Mouse (Mus musculus) CD4-positive, CD25-positive, alpha-beta regulatory T cell (primary cell): ENCODE data around the gene Wfdc3. TPM values are rescaled to one million over a fixed set of nuclear protein-coding genes. Genes with fewer than 3 reads are reported as not detected.

Experiments
- polyA plus RNA-seq: library from polyadenylated mRNA; unstranded; fragments of 100-300 nt; shearing (Covaris generic); gene quantifications from one replicate; pipeline ENCODE4 v1.2.1, GENCODE M21; 2017

The Wfdc3 gene
- polyA plus RNA-seq: 0.11 TPM

DNA sequence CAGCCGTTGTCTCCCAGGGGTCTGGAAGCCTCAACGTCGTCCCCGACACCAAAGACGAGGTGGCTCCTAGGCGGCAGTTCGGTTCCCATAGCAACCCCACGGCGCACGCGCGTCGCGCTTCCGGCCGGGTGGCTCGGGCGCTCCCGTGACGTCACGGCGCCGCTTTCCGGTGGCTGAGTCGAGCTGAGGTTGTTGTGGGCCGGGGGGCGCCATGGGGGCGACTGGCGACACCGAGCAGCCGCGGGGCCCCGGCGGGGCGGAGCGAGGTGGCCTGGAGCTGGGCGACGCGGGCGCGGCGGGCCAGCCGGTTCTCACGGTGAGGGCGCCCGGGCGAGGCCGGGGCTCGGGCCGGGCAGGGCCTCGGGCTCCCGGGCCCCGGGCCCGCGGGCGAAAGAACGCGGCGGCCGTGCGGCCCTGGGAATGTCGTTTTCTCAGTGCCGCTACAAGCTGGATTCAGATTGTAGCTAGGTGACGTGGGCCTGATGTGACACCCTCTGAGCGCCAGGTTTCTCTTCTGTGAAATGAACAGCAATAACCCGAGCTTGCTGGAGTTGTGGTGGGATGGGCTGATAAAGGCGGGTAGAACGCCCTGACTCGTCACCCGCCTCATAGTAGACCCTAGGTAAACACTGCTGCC, at the start of gene Wfdc3, which contains the start of gene Dnttip1:
Gene Wfdc3, minus strand, starts transcription at position 89 of the 637 bp plus-strand sequence.
Gene Dnttip1, plus strand, starts transcription at position 141 of the 637 bp plus-strand sequence.

DNA sequence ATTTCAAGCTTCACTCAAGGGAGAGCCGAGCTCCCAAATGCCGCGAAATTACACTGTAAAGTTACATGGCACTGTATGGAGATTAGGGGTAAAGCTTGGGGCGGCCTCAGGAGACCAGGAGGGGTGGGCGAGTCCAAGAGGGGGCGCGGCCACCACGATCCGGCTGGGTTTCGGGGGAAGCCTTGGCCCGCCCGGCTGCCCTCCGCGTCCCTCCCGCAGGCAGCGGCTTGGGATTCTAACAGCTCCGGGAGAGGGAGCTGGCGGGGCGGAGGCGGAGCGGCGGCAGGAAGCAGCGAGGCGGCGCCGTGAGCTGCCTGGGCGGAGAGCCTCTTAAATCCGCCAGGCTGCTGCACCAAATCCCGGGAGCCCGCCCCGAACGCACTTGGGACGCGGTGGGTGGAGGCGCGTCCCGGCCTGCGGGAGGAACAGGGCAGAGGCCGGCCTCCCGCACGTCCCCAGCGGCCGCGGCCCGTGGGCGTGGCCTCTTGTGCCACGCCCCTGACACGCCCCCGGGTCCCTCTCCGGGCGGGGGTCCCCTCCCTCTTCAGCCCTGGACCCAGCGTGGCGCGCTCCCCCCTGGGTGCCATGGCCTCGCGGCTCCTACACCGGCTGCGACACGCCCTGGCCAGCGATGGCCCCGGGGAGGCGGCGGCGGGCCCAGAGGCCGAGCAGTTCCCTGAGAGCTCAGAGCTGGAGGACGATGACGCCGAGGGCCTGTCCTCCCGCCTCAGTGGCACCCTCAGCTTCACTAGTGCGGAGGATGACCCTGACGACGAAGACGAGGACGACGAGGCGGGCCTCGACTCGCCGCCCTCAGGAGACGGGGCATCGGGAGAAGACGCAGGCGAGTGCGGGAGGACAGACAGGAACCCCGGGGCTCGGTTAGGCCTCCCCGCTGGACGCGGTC, 40.0 kb upstream of the Wfdc3 start, which contains the start of gene Snx21:
Gene Snx21, plus strand, starts transcription at position 343 of the 907 bp plus-strand sequence.

DNA sequence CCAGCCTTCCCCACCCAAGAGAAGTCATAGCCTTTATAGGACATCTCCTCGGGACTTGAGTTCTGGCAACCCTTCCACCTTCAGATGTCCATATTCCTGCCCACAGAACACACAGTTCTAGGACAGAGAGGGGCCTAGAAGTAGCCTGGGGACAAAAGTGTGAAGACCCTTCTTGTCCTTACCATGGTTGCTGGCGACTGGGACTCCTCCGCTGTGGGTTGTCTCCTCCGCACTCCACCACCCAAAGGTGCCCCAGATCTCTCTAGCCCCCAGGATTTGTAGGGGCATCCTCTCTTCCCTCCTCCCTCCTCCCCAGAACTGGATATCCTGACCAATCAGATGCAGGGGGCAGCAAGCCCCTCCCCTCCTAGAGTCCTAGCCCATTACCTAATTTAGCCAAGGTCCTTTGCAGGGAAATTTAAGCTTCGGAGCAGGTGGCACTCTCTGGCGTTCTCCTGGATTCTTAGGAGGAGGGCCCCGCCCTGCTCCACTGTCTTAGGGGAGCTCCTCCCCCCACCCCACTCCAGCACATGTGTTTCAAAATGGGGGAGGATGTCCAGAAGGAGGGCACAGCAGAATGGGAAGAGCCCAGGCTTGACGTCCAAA, 33.9 kb upstream of the Wfdc3 start, which contains the start of gene Tnnc2:
Gene Tnnc2, minus strand, starts transcription at position 487 of the 606 bp plus-strand sequence.

DNA sequence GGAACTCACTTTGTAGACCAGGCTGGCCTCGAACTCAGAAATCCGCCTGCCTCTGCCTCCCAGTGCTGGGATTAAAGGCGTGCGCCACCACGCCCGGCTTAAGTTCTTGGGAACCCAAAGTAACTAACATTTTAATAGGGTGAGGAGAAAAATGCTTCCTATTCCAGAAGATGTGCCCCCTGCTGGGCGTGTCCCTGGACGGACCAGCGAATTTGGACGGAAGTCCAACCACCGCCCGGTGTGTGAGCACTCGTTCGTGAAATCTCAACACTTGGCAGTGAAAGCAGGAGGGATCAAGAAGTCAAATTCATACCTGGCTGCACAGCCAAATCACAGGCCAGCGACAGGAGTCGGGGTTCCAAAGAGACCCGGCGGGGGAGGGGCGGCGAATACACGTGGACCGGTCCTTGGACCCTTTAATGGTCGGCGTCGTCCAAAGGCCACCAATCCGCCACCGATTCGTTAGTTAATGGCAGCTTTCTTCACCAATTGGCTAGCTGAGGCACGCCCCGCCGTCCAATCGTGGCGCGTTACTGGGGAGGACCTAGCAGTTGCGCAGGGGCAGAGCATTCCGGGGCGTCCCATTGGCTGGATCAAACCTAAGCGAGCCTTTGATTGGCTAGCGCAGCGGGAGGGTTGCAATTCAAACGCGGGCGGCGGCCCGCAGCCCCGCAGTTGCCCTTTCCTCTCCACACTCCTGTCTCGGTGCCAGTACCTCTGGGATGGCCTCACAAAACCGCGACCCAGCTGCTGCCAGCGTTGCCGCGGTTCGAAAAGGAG, 23.7 kb upstream of the Wfdc3 start, which contains the start of gene Ube2c:
Gene Ube2c, plus strand, starts transcription at position 641 of the 780 bp plus-strand sequence.

DNA sequence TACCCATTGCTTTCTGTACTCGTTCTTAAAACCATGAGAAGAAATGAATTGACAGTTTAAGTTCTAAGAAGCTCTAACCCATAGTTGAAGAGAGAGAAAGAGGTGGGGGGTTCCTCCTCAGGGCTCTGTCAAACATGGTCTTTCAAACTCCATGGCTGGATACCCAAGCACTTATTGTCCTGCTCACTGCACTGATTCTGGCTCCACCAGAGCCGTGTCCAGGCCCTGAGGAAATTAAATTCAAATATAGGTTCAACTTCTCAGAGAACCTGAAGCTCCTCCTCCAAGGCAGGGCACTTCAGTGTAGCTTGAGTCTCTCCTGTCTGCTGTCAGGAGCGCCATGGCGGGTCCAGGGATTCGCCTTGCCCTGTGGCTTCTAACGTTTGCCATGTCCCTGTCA, 30.7 kb downstream of the Wfdc3 start, which contains the start of gene Spint5:
Gene Spint5, plus strand, starts transcription at position 301 of the 400 bp plus-strand sequence.

DNA sequence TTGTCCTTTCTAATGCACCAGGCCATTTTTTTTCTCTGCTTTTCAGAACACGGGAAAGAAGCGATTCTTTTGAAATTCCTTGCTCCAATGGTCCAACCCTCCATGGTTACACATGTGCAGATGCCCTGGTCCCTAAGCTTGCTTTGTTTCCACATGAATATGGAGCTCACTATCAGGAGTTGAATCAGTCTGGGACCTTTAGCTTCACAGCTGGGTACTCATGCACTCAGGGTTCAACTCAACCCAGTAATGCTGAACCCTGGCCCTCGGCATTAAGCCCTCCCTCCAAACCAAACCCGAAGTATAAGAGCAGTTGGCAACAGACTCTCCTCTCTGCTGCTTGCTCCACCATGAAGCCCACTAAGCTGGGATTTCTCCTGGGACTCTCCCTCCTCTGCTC, 47.5 kb downstream of the Wfdc3 start, which contains the start of gene Spint4:
Gene Spint4, plus strand, starts transcription at position 301 of the 400 bp plus-strand sequence.

DNA sequence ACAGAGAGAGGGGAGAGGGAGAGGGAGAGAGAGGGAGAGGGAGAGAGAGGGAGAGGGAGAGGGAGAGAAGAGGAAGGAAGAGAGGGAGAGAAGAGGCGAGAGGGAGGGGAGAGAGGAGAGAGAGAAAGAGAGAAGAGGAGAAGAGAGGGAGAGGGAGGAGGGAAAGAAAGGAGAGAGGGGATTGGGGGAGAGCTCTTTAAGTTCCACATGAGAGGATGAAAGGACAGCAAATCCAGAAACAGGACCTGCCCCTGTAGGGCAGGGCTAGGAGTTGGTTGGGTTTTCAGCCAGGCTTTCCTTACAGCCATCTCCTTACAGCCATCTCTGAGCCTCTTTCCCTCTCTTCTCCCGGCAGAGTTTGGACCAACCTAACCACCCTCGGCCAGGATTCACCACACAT, 60.9 kb downstream of the Wfdc3 start, which contains the start of gene Wfdc13:
Gene Wfdc13, plus strand, starts transcription at position 301 of the 400 bp plus-strand sequence.

Other genes with a start within 250 kb of the Wfdc3 start
- gene Pigt, start 248.4 kb downstream of the Wfdc3 start, polyA plus RNA-seq: 34.1 TPM
- 6.7 TPM for gene Wfdc2, start 183.5 kb downstream of the Wfdc3 start, polyA plus RNA-seq
- gene Spint3, start 172.5 kb downstream of the Wfdc3 start, polyA plus RNA-seq: not detected
- not detected for gene Wfdc6a, start 160.5 kb downstream of the Wfdc3 start, polyA plus RNA-seq
- gene Eppin, start 152.3 kb downstream of the Wfdc3 start, polyA plus RNA-seq: not detected
- not detected for gene Wfdc6b, start 132.4 kb downstream of the Wfdc3 start, polyA plus RNA-seq
- gene Wfdc8, start 132.3 kb downstream of the Wfdc3 start, polyA plus RNA-seq: not detected
- gene Wfdc16, start 107.1 kb downstream of the Wfdc3 start, polyA plus RNA-seq: not detected
- not detected for gene Wfdc10, start 89.9 kb downstream of the Wfdc3 start, polyA plus RNA-seq
- not detected for gene Wfdc9, start 89.3 kb downstream of the Wfdc3 start, polyA plus RNA-seq
- not detected for gene Wfdc11, start 71.8 kb downstream of the Wfdc3 start, polyA plus RNA-seq
- gene Wfdc13, start 60.8 kb downstream of the Wfdc3 start, polyA plus RNA-seq: not detected
- gene Spint4, start 47.4 kb downstream of the Wfdc3 start, polyA plus RNA-seq: not detected
- gene Spint5, start 30.6 kb downstream of the Wfdc3 start, polyA plus RNA-seq: not detected
- 67.0 TPM for gene Dnttip1, start 52 bp upstream of the Wfdc3 start, polyA plus RNA-seq
- 4.3 TPM for gene Ube2c, start 24.0 kb upstream of the Wfdc3 start, polyA plus RNA-seq
- not detected for gene Tnnc2, start 34.0 kb upstream of the Wfdc3 start, polyA plus RNA-seq
- gene Snx21, start 39.9 kb upstream of the Wfdc3 start, polyA plus RNA-seq: 5.7 TPM
- gene Acot8, start 59.0 kb upstream of the Wfdc3 start, polyA plus RNA-seq: 39.1 TPM
- gene Zswim3, start 59.2 kb upstream of the Wfdc3 start, polyA plus RNA-seq: 6.1 TPM
- gene Zswim1, start 76.8 kb upstream of the Wfdc3 start, polyA plus RNA-seq: 21.3 TPM
- not detected for gene Spata25, start 82.6 kb upstream of the Wfdc3 start, polyA plus RNA-seq
- 167 TPM for gene Ctsa, start 86.9 kb upstream of the Wfdc3 start, polyA plus RNA-seq
- 1.8 TPM for gene Neurl2, start 87.5 kb upstream of the Wfdc3 start, polyA plus RNA-seq
- 0.26 TPM for gene Pltp, start 111.8 kb upstream of the Wfdc3 start, polyA plus RNA-seq
- gene Pcif1, start 133.4 kb upstream of the Wfdc3 start, polyA plus RNA-seq: 130 TPM
- 43.9 TPM for gene Zfp335, start 165.8 kb upstream of the Wfdc3 start, polyA plus RNA-seq
- 5.9 TPM for gene Mmp9, start 194.8 kb upstream of the Wfdc3 start, polyA plus RNA-seq
- gene Slc12a5, start 214.9 kb upstream of the Wfdc3 start, polyA plus RNA-seq: 0.26 TPM